Mouse (Mus musculus) monocyte, adult 2 months (primary cell): ENCODE measurements around the gene Yjefn3.
"Not testable (repeated sequence)": the region's sequence is repeated elsewhere in the genome, so short reads cannot be mapped to it uniquely, and the experiment has no call there.

Experiments
- DNase-seq, 2 experiments: peaks; one replicate each; pipeline ENCODE4 v3.0.0; 2022; ENCODE audit warnings: low spot score in 2 of 2, low read depth in 1 of 2

Gene Yjefn3

DNA sequence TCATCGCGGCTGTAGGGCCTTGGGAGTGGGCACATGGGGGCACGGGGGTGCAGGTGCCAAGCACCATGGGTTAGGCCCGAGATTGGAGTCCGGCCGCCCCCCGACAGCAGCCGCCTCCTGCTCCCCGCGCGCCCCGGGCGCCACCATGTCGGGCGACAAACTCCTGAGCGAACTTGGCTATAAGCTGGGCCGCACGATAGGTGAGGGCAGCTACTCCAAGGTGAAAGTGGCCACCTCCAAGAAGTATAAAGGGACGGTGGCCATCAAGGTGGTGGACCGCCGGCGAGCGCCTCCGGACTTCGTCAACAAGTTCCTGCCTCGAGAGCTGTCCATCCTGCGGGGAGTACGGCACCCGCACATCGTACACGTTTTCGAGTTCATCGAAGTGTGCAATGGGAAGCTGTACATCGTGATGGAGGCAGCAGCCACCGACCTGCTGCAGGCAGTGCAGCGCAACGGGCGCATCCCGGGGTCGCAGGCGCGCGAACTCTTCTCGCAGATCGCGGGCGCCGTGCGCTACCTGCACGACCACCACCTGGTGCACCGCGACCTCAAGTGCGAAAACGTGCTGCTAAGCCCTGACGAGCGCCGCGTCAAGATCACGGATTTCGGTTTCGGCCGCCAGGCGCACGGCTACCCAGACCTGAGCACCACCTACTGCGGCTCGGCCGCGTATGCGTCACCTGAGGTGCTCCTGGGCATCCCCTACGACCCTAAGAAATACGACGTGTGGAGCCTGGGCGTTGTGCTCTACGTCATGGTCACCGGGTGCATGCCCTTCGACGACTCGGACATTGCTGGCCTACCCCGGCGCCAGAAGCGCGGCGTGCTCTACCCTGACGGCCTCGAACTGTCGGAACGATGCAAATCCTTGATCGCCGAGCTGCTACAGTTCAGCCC is at the start of gene Yjefn3, which contains the start of the genes Tssk6 and Ndufa13:
Yjefn3 (minus strand) TSS at position 550 of the 900 bp plus-strand sequence.
Tssk6 (plus strand) TSS at position 22 of the 900 bp plus-strand sequence.
Ndufa13 (minus strand) TSS at position 396 of the 900 bp plus-strand sequence.
- DNase-seq, result peak in 1 of 2 experiments; percentile 25

DNA sequence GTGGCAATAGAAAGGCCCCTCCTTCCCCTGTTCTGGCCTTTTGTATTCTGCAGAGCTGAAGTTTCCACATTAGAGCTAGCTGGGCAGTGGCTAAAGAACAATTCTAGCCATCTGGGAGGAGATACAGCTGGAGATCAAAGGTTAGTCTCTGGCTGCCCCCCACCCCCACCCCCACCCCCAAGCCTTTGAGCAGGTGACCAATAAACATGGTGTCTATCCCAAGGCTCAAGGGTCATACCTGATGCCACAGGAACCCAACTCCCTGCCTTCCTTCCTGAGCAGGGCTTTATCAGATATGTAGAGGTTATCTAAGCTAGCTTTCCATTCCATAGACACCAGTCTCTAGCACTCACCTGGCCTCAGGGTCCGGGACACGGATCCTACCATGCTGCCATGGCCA is 47.8 kb upstream of the Yjefn3 start:
- no peak for DNase-seq

DNA sequence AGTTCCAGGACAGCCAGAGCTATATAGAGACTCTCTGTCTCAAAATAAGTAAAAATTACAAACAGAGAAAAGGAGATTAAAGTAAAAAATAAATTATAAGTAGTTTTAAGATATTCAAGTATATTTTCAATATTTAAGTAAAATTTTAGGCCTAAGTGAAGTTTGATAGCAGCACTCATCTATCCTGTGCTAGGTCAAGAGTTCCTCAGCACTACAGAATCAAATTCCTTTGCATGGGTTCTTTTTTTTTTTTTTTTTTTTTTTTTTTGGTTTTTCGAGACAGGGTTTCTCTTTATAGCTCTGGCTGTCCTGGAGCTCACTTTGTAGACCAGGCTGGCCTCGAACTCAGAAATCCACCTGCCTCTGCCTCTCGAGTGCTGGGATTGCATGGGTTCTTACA is 40.0 kb upstream of the Yjefn3 start:
- DNase-seq, result not testable (repeated sequence)

DNA sequence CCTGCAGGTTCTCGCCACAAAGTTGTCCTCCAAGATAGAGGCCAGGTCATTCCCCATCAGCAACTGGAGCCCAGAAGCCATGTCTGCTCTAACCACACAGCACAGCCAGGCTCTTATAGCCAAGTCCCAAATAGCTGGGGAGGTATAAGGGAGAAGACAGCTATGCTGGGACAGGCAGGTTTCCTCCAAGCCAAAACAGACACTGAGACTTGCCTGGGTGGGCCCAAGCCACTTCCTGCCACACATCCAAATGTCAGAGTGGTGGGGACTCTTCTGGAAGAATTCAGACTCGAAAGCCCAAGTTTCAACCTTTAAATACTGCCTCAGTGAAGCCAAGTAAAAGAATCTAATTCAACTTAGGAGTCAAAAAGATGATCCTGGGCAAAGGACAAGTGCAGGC is 37.9 kb upstream of the Yjefn3 start:
- DNase-seq, result no peak

DNA sequence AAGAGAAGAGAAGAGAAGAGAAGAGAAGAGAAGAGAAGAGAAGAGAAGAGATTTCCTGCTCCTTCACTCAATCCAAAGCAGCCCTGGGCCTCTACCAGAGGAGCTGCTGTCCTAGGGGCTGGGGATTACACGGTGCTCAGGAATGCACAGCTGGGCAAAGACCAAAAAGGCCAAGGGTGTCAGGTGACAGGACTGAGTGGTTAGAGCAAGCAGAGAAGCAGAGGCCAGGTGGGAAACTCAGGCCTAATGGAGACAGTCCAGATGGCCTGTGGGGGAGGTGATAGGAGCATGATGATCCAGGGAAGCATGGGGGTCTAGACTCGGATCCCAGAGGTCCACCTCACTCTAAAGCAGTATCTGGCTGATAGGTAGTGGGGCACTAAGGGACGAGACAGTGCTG is 37.1 kb upstream of the Yjefn3 start:
- no peak for DNase-seq

DNA sequence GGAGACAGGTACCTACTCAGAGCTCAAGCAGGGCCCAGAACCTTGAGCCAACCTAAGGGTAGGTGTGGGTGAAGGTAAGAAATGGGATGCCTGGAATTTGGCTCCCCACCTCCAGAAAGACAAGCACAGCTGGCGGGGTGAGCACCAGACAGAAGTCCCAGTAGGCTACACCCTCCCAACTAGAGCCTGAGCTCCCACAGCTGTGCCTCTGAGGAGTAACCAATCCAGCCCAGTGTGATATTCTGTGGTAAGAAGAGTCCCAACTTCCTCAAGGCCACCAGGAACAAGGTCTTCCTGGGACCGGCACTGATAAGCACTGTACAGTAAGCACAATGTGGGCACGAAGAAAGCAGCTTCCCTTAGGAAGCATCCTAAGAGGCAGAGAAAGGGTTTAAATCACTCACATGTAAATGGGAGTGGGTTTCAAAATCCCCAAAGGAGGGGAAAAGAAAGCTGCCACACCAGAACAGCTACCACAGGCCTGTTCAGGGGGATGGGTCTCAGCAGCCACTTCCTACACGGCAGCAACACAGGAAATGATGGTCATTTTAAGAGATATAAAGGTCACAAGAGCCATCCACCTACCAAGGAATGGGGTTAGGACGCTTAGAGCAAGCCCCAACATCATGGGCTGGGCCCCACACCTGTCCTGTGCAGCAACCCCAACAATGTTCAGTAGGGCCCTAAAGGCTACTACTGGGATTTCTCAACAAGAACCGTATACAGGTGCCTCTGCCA is 35.9 kb upstream of the Yjefn3 start:
- DNase-seq, result no peak

DNA sequence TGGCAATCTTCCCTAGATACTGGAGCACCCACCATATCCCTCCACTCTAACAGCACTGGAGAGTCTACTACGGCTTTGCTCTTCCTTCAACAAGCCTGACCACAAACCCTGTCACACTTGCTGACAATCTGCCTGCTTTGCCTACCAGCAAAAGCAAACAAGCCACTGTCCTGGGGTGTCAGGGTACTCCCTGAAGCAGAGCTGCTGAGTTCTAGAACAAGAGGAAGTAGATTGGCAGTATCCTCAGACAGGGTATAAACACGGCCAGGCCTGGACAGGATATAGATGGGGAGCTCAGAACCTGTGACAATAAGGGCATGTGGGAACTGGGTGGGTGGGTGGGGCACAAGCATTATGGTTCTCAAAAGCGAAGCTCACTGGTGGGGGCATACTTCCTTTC is 35.0 kb upstream of the Yjefn3 start:
- DNase-seq, result no peak

DNA sequence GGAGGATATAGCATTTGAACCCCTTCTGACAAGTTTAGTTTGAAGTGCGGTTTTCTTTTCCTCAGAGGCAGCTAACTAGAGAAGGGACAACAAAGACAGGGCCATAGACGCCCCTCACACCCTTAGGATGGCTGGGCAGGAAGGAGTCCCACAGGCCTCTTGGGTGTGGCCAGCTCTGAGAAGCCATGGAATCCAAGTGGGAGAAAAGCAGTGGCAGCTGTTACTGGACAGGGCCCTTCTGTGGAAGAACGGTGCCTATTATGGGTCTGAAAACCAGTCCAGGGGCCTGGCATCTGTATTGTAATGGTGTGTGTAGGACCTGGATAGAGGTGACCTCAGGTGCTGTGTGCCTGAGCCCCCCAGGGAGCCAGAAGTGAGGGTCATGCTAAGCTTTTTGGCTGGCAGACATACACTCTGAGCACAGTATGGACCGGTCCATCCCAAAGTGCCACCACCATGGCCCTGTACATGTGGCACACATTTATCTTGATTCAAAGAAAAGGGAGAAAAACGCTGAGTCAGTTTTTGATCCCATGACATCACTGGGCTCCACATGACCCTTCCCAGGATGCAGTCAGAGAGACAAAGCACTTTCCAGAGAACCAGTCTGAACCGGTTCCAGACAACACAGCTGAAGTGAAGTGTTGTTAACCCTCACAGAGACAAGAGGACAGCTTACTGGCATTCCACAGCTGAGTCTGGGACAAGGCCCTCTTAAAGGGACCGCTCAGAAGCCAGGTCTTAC is 33.7 kb upstream of the Yjefn3 start:
- no peak for DNase-seq

DNA sequence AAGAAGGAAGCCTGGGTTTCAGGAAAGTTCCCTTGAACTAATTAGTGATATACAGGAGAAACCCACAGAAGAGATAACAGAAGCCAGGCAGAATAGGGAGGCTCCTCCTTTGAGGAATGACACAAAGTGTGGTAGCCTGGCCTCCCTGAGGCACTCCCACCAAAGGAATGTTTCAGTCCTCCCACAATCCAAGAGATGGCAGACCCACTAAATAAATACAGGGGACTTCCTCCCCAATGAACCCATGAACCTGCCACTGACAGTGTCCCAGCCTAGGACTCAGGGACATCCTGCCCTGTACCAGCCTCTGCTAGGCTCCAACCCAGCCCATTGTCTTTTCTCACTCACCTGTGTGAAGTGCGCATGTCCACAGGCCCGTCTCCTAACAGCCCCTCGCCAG is 32.9 kb upstream of the Yjefn3 start:
- no peak for DNase-seq

DNA sequence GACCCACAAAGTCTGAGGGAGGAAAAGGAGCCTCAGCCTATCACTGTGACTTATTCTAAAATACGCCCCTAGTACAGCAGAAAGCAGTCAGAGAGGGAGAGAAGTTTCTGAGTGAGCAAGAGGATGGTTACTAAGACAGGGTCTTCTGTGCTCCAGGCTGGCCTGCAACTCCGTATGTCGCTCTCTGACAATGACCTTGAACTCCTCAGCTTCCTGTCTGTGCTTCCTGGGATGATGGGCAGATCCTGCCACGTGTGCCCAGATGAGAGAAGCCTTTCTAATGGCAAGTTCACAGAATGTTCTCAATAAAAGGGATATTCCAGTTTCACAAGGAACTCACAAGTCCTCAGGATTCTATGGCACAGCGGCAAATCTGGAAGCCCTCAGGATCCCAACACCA is 32.1 kb upstream of the Yjefn3 start:
- DNase-seq, result no peak

DNA sequence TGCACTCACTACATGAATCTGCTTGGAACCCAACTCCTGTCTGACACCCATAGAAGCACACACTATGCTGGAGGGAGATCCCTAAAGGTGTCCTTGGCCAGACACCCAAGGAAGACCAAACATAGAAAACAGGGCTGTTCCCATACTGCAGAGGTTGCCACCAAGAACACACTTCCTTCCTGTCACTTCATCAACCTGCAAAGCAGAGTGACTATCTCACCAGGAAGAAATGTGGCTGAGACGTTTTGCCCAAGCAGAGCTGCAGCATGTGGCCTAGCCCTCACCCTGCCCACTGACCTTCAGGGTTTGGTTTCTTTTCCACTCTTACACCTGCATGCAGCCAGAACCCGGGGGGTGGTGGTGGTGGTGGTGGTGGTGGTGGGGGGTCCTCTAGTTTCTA is 31.3 kb upstream of the Yjefn3 start:
- no peak for DNase-seq

DNA sequence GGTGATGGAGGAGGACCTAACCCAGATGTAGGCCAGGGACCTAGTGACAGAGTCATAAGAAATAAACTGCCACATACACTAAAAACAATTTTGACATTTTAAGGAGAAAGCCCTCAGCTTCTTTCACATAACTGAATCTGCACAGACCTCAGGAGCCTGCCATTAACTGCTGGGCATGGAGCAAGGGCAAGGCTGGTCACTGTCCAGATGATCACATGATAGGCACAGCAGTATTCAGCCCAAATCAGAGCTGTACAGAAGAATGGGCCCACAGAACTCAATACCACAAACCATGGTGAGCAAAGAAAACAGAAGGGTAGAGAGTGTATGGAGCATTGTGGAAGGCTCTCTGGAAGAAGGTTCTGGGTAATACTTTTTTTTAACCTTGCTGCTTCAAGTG is 24.4 kb upstream of the Yjefn3 start:
- DNase-seq, result no peak

DNA sequence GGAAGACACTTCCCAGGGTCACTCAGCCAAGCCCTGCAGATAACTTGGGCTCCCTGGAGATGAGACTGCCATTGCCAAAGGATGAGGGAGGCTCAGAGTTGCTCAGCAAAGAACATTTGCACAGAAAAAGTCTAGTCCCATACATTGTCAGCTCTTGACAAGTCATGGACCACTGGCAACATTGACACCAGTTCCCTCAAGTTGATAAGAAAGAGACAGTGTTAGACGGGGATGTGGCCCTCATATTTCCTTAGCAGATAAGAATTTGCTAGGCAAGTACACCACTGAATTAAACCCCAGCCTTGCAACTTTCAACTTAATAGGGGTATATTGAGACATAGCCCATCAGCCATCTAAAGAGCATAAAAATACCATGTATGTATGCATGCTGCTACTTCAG is 21.5 kb upstream of the Yjefn3 start:
- no peak for DNase-seq

DNA sequence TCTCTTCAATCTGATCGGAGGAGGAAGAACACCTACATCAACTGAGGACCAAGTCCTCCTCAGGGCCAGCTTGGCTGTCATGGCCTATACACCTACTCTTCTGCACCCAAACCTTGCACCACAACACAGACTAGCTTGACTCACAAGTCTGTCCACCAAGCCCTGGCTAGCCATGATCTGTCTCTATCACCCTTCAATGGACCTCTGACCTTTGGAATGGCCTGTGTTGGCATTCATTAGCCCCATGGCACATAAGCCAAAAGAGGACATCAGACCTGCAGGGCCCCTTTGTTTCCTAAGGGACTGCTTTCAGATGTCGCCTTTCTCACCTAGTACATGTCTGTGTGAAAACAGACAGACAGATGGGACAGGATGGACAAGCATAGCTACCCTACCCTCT is 18.6 kb upstream of the Yjefn3 start:
- DNase-seq, result no peak

DNA sequence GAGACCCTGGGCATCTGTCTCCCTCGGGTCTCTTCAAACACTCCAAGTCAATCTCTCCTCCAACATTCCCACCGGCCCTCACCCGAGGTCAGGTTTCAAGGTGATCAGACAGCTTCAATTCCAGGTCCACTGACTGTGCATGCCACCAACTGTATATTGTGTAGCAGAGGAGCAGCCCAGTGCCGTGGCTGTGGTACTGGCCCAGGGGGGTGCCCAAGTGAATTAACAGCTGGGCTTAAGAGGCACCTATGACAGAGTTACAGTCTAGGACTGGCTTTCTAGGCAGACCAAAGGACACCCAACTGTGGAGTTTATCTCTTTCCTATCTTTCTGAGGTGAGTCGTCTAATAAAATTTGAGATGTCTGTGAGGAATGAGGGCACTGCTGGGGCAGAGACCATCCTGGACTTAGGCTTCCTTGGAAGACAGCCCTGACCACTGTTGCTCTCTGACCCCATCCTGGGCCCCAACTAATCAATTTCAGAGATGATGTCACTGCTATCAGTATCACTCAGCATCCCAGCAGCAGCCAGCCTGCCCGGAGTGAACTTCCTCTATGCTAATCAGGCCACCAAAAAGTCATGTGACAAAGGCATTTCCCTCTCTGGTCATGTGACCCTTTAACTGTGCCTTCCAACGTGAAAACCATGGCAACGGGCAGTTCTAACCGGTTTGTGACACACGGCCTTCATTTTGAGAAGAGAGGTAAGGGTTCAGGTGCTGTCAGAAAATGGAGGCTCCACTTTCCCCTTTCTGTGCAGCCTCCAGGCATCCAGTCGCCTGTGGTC is 17.6 kb upstream of the Yjefn3 start:
- peak; percentile 67 to 78 for DNase-seq

DNA sequence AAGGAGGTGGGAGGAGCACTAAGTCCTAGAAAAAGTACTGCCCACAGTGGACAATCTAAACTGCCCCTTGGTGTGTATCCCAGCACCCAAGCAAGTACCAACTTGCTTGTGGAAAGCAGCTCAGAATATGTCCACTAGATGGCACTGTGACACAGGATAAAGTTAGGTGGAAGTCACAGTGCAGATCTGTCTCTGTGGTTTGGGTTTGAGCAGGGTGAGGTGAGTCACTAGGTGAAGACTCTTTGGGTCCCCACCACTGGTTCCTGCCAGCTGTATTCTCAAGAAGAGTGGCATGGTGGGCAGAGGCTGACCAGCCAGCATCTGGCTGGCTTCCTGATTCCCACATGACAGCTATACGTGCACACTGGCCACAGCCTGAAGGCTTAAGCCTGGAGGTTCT is 16.5 kb upstream of the Yjefn3 start:
- peak; percentile 54 to 68 for DNase-seq

DNA sequence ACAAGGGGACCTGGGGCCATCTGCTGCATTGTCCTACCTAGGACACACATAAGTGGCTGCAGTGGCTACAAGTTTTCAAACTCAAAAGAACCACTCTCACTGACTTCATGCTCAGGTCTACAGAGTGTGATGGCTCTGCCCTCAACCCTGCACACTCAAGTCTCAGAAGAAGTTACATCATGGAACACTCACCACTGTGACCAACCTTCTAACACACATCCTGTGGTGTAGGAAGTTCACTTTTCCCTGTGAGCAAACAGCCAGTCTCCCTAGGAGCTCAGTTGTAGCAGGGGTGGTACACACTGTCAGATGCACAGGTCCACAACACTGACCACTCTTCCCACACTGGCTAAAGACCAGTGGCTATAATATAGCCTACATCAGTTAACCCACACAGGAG is 16.0 kb upstream of the Yjefn3 start:
- DNase-seq, result no peak

DNA sequence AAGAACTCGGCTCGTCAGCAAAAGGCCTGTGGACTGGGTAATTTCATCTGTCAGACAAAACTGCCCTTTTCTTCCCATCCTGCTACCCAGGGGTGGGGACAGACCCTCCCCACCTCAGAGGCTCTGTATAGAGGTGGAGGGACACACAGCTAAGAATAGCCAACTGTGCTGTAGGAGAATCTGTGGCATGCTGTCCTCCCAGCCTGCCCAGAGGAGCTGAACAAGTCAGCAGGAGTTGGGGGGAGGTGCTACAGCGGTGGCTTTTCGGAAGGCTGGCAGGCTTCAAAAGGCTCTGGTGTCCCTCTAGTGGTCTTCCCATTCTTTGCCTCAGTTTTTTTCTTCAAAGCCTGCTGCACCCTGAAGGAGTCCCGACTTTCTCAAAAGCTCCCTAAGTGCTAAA is 13.2 kb upstream of the Yjefn3 start:
- DNase-seq, result no peak

DNA sequence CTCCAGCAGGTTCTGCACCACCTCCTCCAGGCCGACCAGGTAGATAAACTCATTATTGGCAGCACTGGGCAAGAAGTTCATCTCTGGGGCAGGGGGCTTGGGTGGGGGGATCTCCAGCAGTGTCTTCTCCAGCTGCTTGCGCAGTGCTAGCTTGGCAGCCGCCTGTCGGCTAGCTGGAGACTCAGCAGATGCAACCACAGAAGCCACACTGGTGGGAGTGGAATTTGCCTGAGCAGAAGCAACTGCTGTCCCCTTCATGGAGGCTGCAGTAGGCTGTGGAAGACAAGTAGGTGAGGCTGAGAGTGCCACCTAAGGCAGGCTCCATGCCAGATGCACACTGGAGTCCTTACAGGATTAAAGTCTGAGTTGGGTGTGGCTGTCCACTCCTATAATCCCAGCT is 12.0 kb upstream of the Yjefn3 start:
- DNase-seq, result no peak

DNA sequence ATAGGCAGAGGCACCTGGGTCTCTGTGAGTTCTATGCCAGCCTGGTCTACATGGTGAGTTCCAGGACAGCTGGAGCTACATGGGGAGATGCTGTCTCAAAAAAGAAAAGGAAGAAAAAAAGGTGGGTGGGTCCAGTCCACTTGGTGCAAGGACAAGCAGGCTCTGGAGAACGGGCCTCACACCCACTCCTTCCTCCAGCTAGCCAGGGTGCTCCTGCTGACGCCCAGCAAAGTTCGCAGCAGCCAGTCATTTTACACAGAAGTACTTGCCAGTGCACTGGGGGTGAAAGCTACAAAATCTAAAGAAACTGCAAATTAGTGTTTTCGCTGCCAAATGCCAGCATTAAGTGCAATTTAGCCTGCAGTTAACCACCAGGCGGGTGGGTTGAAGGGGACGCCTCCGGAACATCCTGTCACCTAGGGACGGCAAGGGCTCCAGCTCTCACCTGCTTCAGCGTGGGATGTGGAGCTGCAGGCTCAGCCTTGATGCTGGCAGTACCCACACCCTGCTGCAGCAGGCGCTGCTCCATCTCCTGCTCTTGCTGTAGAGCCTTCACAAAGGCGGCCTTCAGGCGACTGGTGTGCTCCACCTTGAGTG is 10.1 kb upstream of the Yjefn3 start:
- no peak for DNase-seq
